Mouse (Mus musculus) neural tube, embryonic 14.5 days (tissue): ENCODE data around the gene Grb2. TPM values are rescaled to one million over a fixed set of nuclear protein-coding genes. Genes with fewer than 3 reads are reported as not detected.

Source experiments
- ATAC-seq: fragments of 200-750 bp; cut with Nextera tagmentation; 2 replicates; pipeline ENCODE4 v1.8.0; 2017; ENCODE audit warnings: low read depth, mild to moderate bottlenecking, moderate TSS enrichment, moderate library complexity
- H3K27ac ChIP-seq: fragments of 300-500 bp; sonication (generic); 2 replicates; pipeline ENCODE4 v1.5.1; 2014; ENCODE audit warnings: low read depth, mild to moderate bottlenecking, control low read depth, low read length, moderate library complexity, mixed read lengths
- H3K27me3 ChIP-seq: fragments of 300-500 bp; sonication (generic); 2 replicates; pipeline ENCODE4 v1.6.1; 2014; ENCODE audit warnings: low read length; ENCODE audit not compliant: control insufficient read depth, insufficient read depth
- H3K36me3 ChIP-seq: fragments of 300-500 bp; sonication (generic); 2 replicates; pipeline ENCODE4 v1.6.1; 2014; ENCODE audit warnings: low read length, mixed read lengths; ENCODE audit not compliant: control insufficient read depth, insufficient read depth
- H3K4me1 ChIP-seq: fragments of 300-500 bp; sonication (generic); 2 replicates; pipeline ENCODE4 v1.6.1; 2014; ENCODE audit warnings: low read length; ENCODE audit not compliant: control insufficient read depth, insufficient read depth
- H3K4me2 ChIP-seq: fragments of 300-500 bp; sonication (generic); 2 replicates; pipeline ENCODE4 v1.6.1; 2014; ENCODE audit warnings: mild to moderate bottlenecking, low read depth, low read length, control low read depth
- H3K4me3 ChIP-seq: fragments of 300-500 bp; sonication (generic); 2 replicates; pipeline ENCODE4 v1.5.1; 2014; ENCODE audit warnings: low read depth, low read length, control low read depth, mixed read lengths
- H3K9ac ChIP-seq: fragments of 300-500 bp; sonication (generic); replicated peaks from 2 replicates; pipeline ENCODE4 v1.6.1; 2014; ENCODE audit warnings: low read depth, mild to moderate bottlenecking, control low read depth, low read length, mixed read lengths
- H3K9me3 ChIP-seq: fragments of 300-500 bp; sonication (generic); 2 replicates; pipeline ENCODE4 v1.6.1; 2016; ENCODE audit warnings: low read length; ENCODE audit not compliant: control insufficient read depth
- WGBS: fragments of 180-500 bp; shearing (Covaris S2); extraction: QIAGEN DNeasy Blood & Tissue Kit; methylation state at CpG from one replicate; pipeline ENCODE4 v1.1.7; 2014; 5-methylcytosine and 5-hydroxymethylcytosine counted together
- polyA plus RNA-seq: library from polyadenylated mRNA; unstranded; fragments of >200 nt; fragmentation: Nextera tagmentation; extraction: Ambion mirVana; gene quantifications from 2 replicates; pipeline ENCODE4 v1.2.1, GENCODE M21; 2014

Grb2 gene
- polyA plus RNA-seq, 1 experiment from 2014 or later, result 126 TPM

GRCm38 (mm10) chr11:115707313-115708208, 836 bp downstream of the Grb2 start:
- Histone ChIP-seq H3K9ac (peak overlapping the region; percentile 97), H3K9me3 (no peaks in the 10 kb centered on the region), H3K27ac (peak overlapping the region; percentile 95), H3K4me1 (peaks cover 13% of the 10 kb centered on the region), H3K27me3 (no peaks in the 10 kb centered on the region), H3K36me3 (no peaks in the 10 kb centered on the region), H3K4me3 (peak overlapping the region; percentile 99), H3K4me2 (peak overlapping the region; percentile 82)
- WGBS, result under 1% methylated on average over 42 of the region's 44 CpGs
- peak; percentile 28 for ATAC-seq

GRCm38 (mm10) chr11:115706584-115706983, 1.8 kb downstream of the Grb2 start:
- H3K9ac ChIP-seq, result no peak overlapping the region
- ATAC-seq, result no peak
- H3K36me3 ChIP-seq, result no peaks in the 10 kb centered on the region
- 88% methylated on average over 10 of the region's 10 CpGs for WGBS
- H3K4me1 ChIP-seq, result peaks cover 13% of the 10 kb centered on the region
- no peaks in the 10 kb centered on the region for H3K9me3 ChIP-seq
- no peak overlapping the region; the same call in 1 of the 2 replicates for H3K4me2 ChIP-seq
- H3K4me3 ChIP-seq, result no peak overlapping the region
- no peak overlapping the region for H3K27ac ChIP-seq
- no peaks in the 10 kb centered on the region for H3K27me3 ChIP-seq

- H3K27me3 ChIP-seq, result no peaks in the 10 kb centered on the region
- no peak overlapping the region for H3K4me3 ChIP-seq
- H3K4me2 ChIP-seq, result no peak overlapping the region
- H3K9ac ChIP-seq, result no peak overlapping the region
- no peaks in the 10 kb centered on the region for H3K9me3 ChIP-seq
- 87% methylated on average over 2 of the region's 2 CpGs for WGBS
- no peak overlapping the region for H3K27ac ChIP-seq
- no peak for ATAC-seq
- H3K4me1 ChIP-seq, result peaks cover 13% of the 10 kb centered on the region
- no peaks in the 10 kb centered on the region for H3K36me3 ChIP-seq
Measured at GRCm38 (mm10) chr11:115705561-115705960, 2.8 kb downstream of the Grb2 start.

- ATAC-seq, result no peak
- no peak overlapping the region for H3K4me3 ChIP-seq
- no peak overlapping the region for H3K27ac ChIP-seq
- no peaks in the 10 kb centered on the region for H3K36me3 ChIP-seq
- H3K27me3 ChIP-seq, result no peaks in the 10 kb centered on the region
- peaks cover 18% of the 10 kb centered on the region for H3K4me1 ChIP-seq
- H3K9ac ChIP-seq, result no peak overlapping the region
- H3K9me3 ChIP-seq, result no peaks in the 10 kb centered on the region
- WGBS, result 96% methylated on average over 10 of the region's 10 CpGs
- H3K4me2 ChIP-seq, result no peak overlapping the region
Measured at GRCm38 (mm10) chr11:115704648-115705047, 3.7 kb downstream of the Grb2 start.

- no peak overlapping the region for H3K4me3 ChIP-seq
- no peaks in the 10 kb centered on the region for H3K9me3 ChIP-seq
- 87% methylated on average over 2 of the region's 2 CpGs for WGBS
- no peak overlapping the region for H3K4me2 ChIP-seq
- no peaks in the 10 kb centered on the region for H3K27me3 ChIP-seq
- no peak overlapping the region for H3K27ac ChIP-seq
- H3K9ac ChIP-seq, result no peak overlapping the region
- peaks cover 18% of the 10 kb centered on the region for H3K4me1 ChIP-seq
- no peaks in the 10 kb centered on the region for H3K36me3 ChIP-seq
- no peak for ATAC-seq
Measured at GRCm38 (mm10) chr11:115703466-115703865, 4.9 kb downstream of the Grb2 start.

GRCm38 (mm10) chr11:115698986-115699728, 9.2 kb downstream of the Grb2 start:
- WGBS, result 2% methylated on average over 17 of the region's 17 CpGs
- Histone ChIP-seq H3K27me3 (no peaks in the 10 kb centered on the region), H3K27ac (peak overlapping the region; percentile 80), H3K9me3 (no peaks in the 10 kb centered on the region), H3K4me1 (peaks cover 40% of the 10 kb centered on the region), H3K9ac (peak overlapping the region; percentile 69), H3K4me2 (peak overlapping the region; percentile 80), H3K4me3 (peak overlapping the region; percentile 50), H3K36me3 (no peaks in the 10 kb centered on the region)
- peak; percentile 97 for ATAC-seq

- Histone ChIP-seq H3K9me3 (no peaks in the 10 kb centered on the region), H3K9ac (no peak overlapping the region), H3K4me2 (peak overlapping the region; percentile 80), H3K4me1 (peaks cover 42% of the 10 kb centered on the region), H3K4me3 (no peak overlapping the region; the same call in 1 of the 2 replicates), H3K36me3 (no peaks in the 10 kb centered on the region), H3K27me3 (no peaks in the 10 kb centered on the region), H3K27ac (no peak overlapping the region)
- ATAC-seq, result no peak
- 88% methylated on average over 3 of the region's 3 CpGs for WGBS
Measured at GRCm38 (mm10) chr11:115697722-115698121, 10.7 kb downstream of the Grb2 start.

- Histone ChIP-seq H3K9ac (no peak overlapping the region), H3K27me3 (no peaks in the 10 kb centered on the region), H3K27ac (no peak overlapping the region), H3K9me3 (no peaks in the 10 kb centered on the region), H3K4me2 (0 out of 2 replicates have a peak overlapping the region, but pooled peaks have one; percentile 5), H3K4me1 (peaks cover 43% of the 10 kb centered on the region), H3K4me3 (no peak overlapping the region), H3K36me3 (no peaks in the 10 kb centered on the region)
- no peak for ATAC-seq
- WGBS, result 62% methylated on average over 2 of the region's 2 CpGs
Measured at GRCm38 (mm10) chr11:115697091-115697490, 11.3 kb downstream of the Grb2 start.

- Histone ChIP-seq H3K4me1 (peaks cover 43% of the 10 kb centered on the region), H3K9me3 (no peaks in the 10 kb centered on the region), H3K27ac (no peak overlapping the region), H3K4me3 (no peak overlapping the region), H3K4me2 (no peak overlapping the region), H3K27me3 (no peaks in the 10 kb centered on the region), H3K36me3 (no peaks in the 10 kb centered on the region), H3K9ac (no peak overlapping the region)
- no peak for ATAC-seq
- WGBS, result 87% methylated on average over 4 of the region's 4 CpGs
Measured at GRCm38 (mm10) chr11:115696471-115696870, 11.9 kb downstream of the Grb2 start.
